In genomic region chr3:87755964-87756363, GRCm38 (mm10) we compare ENCODE assay signal across 8 mouse cellular contexts. TPM values are rescaled to one million over a fixed set of nuclear protein-coding genes. Genes with fewer than 3 reads are reported as not detected.
DNase-seq lines count a peak whose midpoint lies in the region; ATAC-seq and TF ChIP-seq lines count a peak whose summit lies in the region.

No protein-coding gene starts in this region.

- peak; percentile 89 for DNase-seq in gastrocnemius, postnatal 14 days
- peak; percentile 76 for DNase-seq in induced T-regulatory cell, adult 2 months (ENCODE audit: low read depth)
- DNase-seq in left cerebral cortex, adult 2 months (ENCODE audit: extremely low spot score in 1 of 2, low spot score in 2 of 2), result peak; percentile 79 to 92
- DNase-seq in lung, postnatal 4 days, result peak; percentile 89 to 92
- DNase-seq in retina, postnatal 7 days (ENCODE audit: low read depth, low spot score), result peak; percentile 65
- DNase-seq in thymus, postnatal 4 days, result peak; percentile 95

- H3K27ac ChIP-seq in cortical plate, adult 2 months (ENCODE audit: insufficient read depth, low read length), result no peak overlapping the region
- no peak overlapping the region for H3K27ac ChIP-seq in left cerebral cortex, adult 2 months

- no peaks in the 10 kb centered on the region for H3K4me1 ChIP-seq in cortical plate, adult 2 months (ENCODE audit: control insufficient read depth, insufficient read depth, low read length)

- no peak overlapping the region for H3K4me3 ChIP-seq in cortical plate, adult 2 months (ENCODE audit: insufficient read depth, low read length)
- peak overlapping the region; percentile 4; the same call in 1 of the 2 replicates for H3K4me3 ChIP-seq in left cerebral cortex, adult 2 months

- TF ChIP-seq POLR2A in cortical plate, adult 2 months (IDR thresholded peaks at IDR 0.05; ENCODE audit: extremely low read depth, insufficient read depth, low read length), result no peak

- intact Hi-C loops in gastrocnemius, postnatal 14 days (cut with DNase I; ENCODE audit: low total_unique reads), result loop anchor here (10.0 kb wide), 1 partner anchor 59 kb away; no protein-coding TSS in a partner anchor
- intact Hi-C loops in left cerebral cortex, adult 2 months (cut with DNase I), result loop anchor here (1.0 kb wide), 1 partner anchor 60 kb away; no protein-coding TSS in a partner anchor

- ATAC-seq in activated CD4-positive, CD25-positive, alpha-beta regulatory T cell, adult 4 months, result peak; percentile 66

- TF ChIP-seq CTCF in cortical plate, adult 2 months (IDR thresholded peaks at IDR 0.05; ENCODE audit: extremely low read depth, insufficient read depth, low read length), result peak; percentile 86
- TF ChIP-seq CTCF in left cerebral cortex, adult 2 months (IDR thresholded peaks at IDR 0.05), result peak; percentile 98

RNA-seq across cellular contexts. Expression of gene Lrrc71, which starts 7.5 kb away (rescaled TPM):
- under 1 TPM; 0.41 to 0.50 TPM for polyA plus RNA-seq in activated CD4-positive, CD25-positive, alpha-beta regulatory T cell, adult 4 months (2017; shearing (Covaris generic))
- 0.38 and 0.81 TPM in 2 replicates for polyA plus RNA-seq in cortical plate, adult 2 months (2012; rRNA removed)
- total RNA-seq in gastrocnemius, postnatal 14 days (2021), result under 1 TPM; 0.04 to 0.53 TPM
- under 1 TPM; 0.16 to 0.54 TPM for total RNA-seq in left cerebral cortex, adult 2 months (2021)

RNA-seq across cellular contexts. Expression of gene Ntrk1, which starts 39.0 kb away (rescaled TPM):
- not detected for polyA plus RNA-seq in activated CD4-positive, CD25-positive, alpha-beta regulatory T cell, adult 4 months (2017; shearing (Covaris generic))
- 0.40 TPM in 1 of 2 replicates, not detected in the other for polyA plus RNA-seq in cortical plate, adult 2 months (2012; rRNA removed)
- total RNA-seq in gastrocnemius, postnatal 14 days (2021), result not detected
- total RNA-seq in left cerebral cortex, adult 2 months (2021), result under 1 TPM; 0.14 to 0.47 TPM

RNA-seq across cellular contexts. Expression of gene Insrr, which starts 40.8 kb away (rescaled TPM):
- polyA plus RNA-seq in activated CD4-positive, CD25-positive, alpha-beta regulatory T cell, adult 4 months (2017; shearing (Covaris generic)), result under 1 TPM; 0.28 to 0.61 TPM
- 0.25 and 0.27 TPM in 2 replicates for polyA plus RNA-seq in cortical plate, adult 2 months (2012; rRNA removed)
- under 1 TPM; 0.25 to 0.35 TPM for total RNA-seq in gastrocnemius, postnatal 14 days (2021)
- under 1 TPM; 0.54 to 0.72 TPM for total RNA-seq in left cerebral cortex, adult 2 months (2021)
